Mouse (Mus musculus): Measurements from ENCODE around the gene A730015C16Rik. TPM values are rescaled to one million over a fixed set of nuclear protein-coding genes. Genes with fewer than 3 reads are reported as not detected.

The A730015C16Rik gene
- total and polyA plus RNA-seq, 2 experiments = 0.09 TPM

- Histone ChIP-seq H3K79me2 (ENCODE audit: control insufficient read depth, insufficient read depth, low read length) (no peaks in the 10 kb centered on the region; the same call in 1 of the 2 replicates), H3K4me1 (ENCODE audit: control insufficient read depth, insufficient read depth, low read length) (peaks cover 2% of the 10 kb centered on the region; the same call in 1 of the 2 replicates), H3K36me3 (ENCODE audit: control insufficient read depth, insufficient read depth, low read length) (peaks cover 48% of the 10 kb centered on the region), H3K27me3 (ENCODE audit: control insufficient read depth, insufficient read depth, low read length) (no peaks in the 10 kb centered on the region), H3K4me3 (ENCODE audit: insufficient read depth, low read depth, low read length) (no peak overlapping the region), H3K9ac (ENCODE audit: low read depth, low read length) (no peak overlapping the region), H3K27ac (replicated peaks; ENCODE audit: insufficient read depth, low read depth, low read length) (no peak overlapping the region)
- no peak for DNase-seq (ENCODE audit: extremely low read depth, low read depth, low spot score)
- 82% methylated on average over 2 of the region's 2 CpGs for WGBS
- TF ChIP-seq CTCF (IDR thresholded peaks at IDR 0.05; ENCODE audit: low read depth, low read length) (no peak), POLR2A (IDR thresholded peaks at IDR 0.05; ENCODE audit: extremely low read depth, insufficient read depth, low read length) (no peak)
Observed at GRCm38 (mm10) chr4:108826643-108827042, 21.8 kb downstream of the A730015C16Rik start.

- Histone ChIP-seq H3K9ac (ENCODE audit: low read depth, low read length) (no peak overlapping the region), H3K4me1 (ENCODE audit: control insufficient read depth, insufficient read depth, low read length) (no peaks in the 10 kb centered on the region; the same call in 1 of the 2 replicates), H3K27me3 (ENCODE audit: control insufficient read depth, insufficient read depth, low read length) (no peaks in the 10 kb centered on the region), H3K4me3 (ENCODE audit: insufficient read depth, low read depth, low read length) (no peak overlapping the region), H3K36me3 (ENCODE audit: control insufficient read depth, insufficient read depth, low read length) (peaks cover 48% of the 10 kb centered on the region), H3K27ac (replicated peaks; ENCODE audit: insufficient read depth, low read depth, low read length) (no peak overlapping the region), H3K79me2 (ENCODE audit: control insufficient read depth, insufficient read depth, low read length) (no peaks in the 10 kb centered on the region; the same call in 1 of the 2 replicates)
- TF ChIP-seq POLR2A (IDR thresholded peaks at IDR 0.05; ENCODE audit: extremely low read depth, insufficient read depth, low read length) (no peak), CTCF (IDR thresholded peaks at IDR 0.05; ENCODE audit: low read depth, low read length) (no peak)
- DNase-seq (ENCODE audit: extremely low read depth, low read depth, low spot score) = no peak
- WGBS = 92% methylated on average over 1 of the region's 1 CpGs
Observed at GRCm38 (mm10) chr4:108826096-108826495, 22.3 kb downstream of the A730015C16Rik start.

GRCm38 (mm10) chr4:108825677-108826076 is 22.7 kb downstream of the A730015C16Rik start:
- H3K27me3 ChIP-seq (ENCODE audit: control insufficient read depth, insufficient read depth, low read length) = no peaks in the 10 kb centered on the region
- no peak for DNase-seq (ENCODE audit: extremely low read depth, low read depth, low spot score)
- no peak for TF ChIP-seq CTCF (IDR thresholded peaks at IDR 0.05; ENCODE audit: low read depth, low read length)
- no peak for TF ChIP-seq POLR2A (IDR thresholded peaks at IDR 0.05; ENCODE audit: extremely low read depth, insufficient read depth, low read length)
- peaks cover 50% of the 10 kb centered on the region for H3K36me3 ChIP-seq (ENCODE audit: control insufficient read depth, insufficient read depth, low read length)
- no peak overlapping the region for H3K4me3 ChIP-seq (ENCODE audit: insufficient read depth, low read depth, low read length)
- H3K79me2 ChIP-seq (ENCODE audit: control insufficient read depth, insufficient read depth, low read length) = no peaks in the 10 kb centered on the region; the same call in 1 of the 2 replicates
- no peaks in the 10 kb centered on the region; the same call in 1 of the 2 replicates for H3K4me1 ChIP-seq (ENCODE audit: control insufficient read depth, insufficient read depth, low read length)
- no peak overlapping the region for H3K27ac ChIP-seq (replicated peaks; ENCODE audit: insufficient read depth, low read depth, low read length)
- H3K9ac ChIP-seq (ENCODE audit: low read depth, low read length) = no peak overlapping the region
- 95% methylated on average over 3 of the region's 3 CpGs for WGBS

- Histone ChIP-seq H3K4me3 (ENCODE audit: insufficient read depth, low read depth, low read length) (no peak overlapping the region), H3K36me3 (ENCODE audit: control insufficient read depth, insufficient read depth, low read length) (peaks cover 4% of the 10 kb centered on the region), H3K4me1 (ENCODE audit: control insufficient read depth, insufficient read depth, low read length) (no peaks in the 10 kb centered on the region), H3K27me3 (ENCODE audit: control insufficient read depth, insufficient read depth, low read length) (no peaks in the 10 kb centered on the region), H3K27ac (replicated peaks; ENCODE audit: insufficient read depth, low read depth, low read length) (no peak overlapping the region), H3K79me2 (ENCODE audit: control insufficient read depth, insufficient read depth, low read length) (no peaks in the 10 kb centered on the region), H3K9ac (ENCODE audit: low read depth, low read length) (no peak overlapping the region)
- no peak for DNase-seq (ENCODE audit: extremely low read depth, low read depth, low spot score)
- TF ChIP-seq CTCF (IDR thresholded peaks at IDR 0.05; ENCODE audit: low read depth, low read length) (no peak), POLR2A (IDR thresholded peaks at IDR 0.05; ENCODE audit: extremely low read depth, insufficient read depth, low read length) (no peak)
- 76% methylated on average over 6 of the region's 6 CpGs for WGBS
Observed at GRCm38 (mm10) chr4:108811550-108811949, 36.9 kb downstream of the A730015C16Rik start.

GRCm38 (mm10) chr4:108811142-108811541 is 37.3 kb downstream of the A730015C16Rik start:
- Histone ChIP-seq H3K4me1 (ENCODE audit: control insufficient read depth, insufficient read depth, low read length) (no peaks in the 10 kb centered on the region), H3K9ac (ENCODE audit: low read depth, low read length) (no peak overlapping the region), H3K36me3 (ENCODE audit: control insufficient read depth, insufficient read depth, low read length) (peaks cover 4% of the 10 kb centered on the region), H3K27me3 (ENCODE audit: control insufficient read depth, insufficient read depth, low read length) (no peaks in the 10 kb centered on the region), H3K79me2 (ENCODE audit: control insufficient read depth, insufficient read depth, low read length) (no peaks in the 10 kb centered on the region), H3K27ac (replicated peaks; ENCODE audit: insufficient read depth, low read depth, low read length) (no peak overlapping the region), H3K4me3 (ENCODE audit: insufficient read depth, low read depth, low read length) (no peak overlapping the region)
- TF ChIP-seq POLR2A (IDR thresholded peaks at IDR 0.05; ENCODE audit: extremely low read depth, insufficient read depth, low read length) (no peak), CTCF (IDR thresholded peaks at IDR 0.05; ENCODE audit: low read depth, low read length) (no peak)
- no peak for DNase-seq (ENCODE audit: extremely low read depth, low read depth, low spot score)
- 69% methylated on average over 4 of the region's 4 CpGs for WGBS

- Histone ChIP-seq H3K9ac (ENCODE audit: low read depth, low read length) (no peak overlapping the region), H3K4me1 (ENCODE audit: control insufficient read depth, insufficient read depth, low read length) (no peaks in the 10 kb centered on the region), H3K36me3 (ENCODE audit: control insufficient read depth, insufficient read depth, low read length) (no peaks in the 10 kb centered on the region), H3K27me3 (ENCODE audit: control insufficient read depth, insufficient read depth, low read length) (no peaks in the 10 kb centered on the region), H3K4me3 (ENCODE audit: insufficient read depth, low read depth, low read length) (no peak overlapping the region), H3K79me2 (ENCODE audit: control insufficient read depth, insufficient read depth, low read length) (no peaks in the 10 kb centered on the region), H3K27ac (replicated peaks; ENCODE audit: insufficient read depth, low read depth, low read length) (no peak overlapping the region)
- 84% methylated on average over 2 of the region's 2 CpGs for WGBS
- no peak for DNase-seq (ENCODE audit: extremely low read depth, low read depth, low spot score)
- no peak for TF ChIP-seq CTCF (IDR thresholded peaks at IDR 0.05; ENCODE audit: low read depth, low read length)
- TF ChIP-seq POLR2A (IDR thresholded peaks at IDR 0.05; ENCODE audit: extremely low read depth, insufficient read depth, low read length) = no peak
Observed at GRCm38 (mm10) chr4:108803535-108803934, 44.9 kb downstream of the A730015C16Rik start.
